ENCODE assay signal across 9 mouse cellular contexts in genomic region chr1:134753751-134754630, GRCm38 (mm10).
DNase-seq lines count a peak whose midpoint lies in the region; ATAC-seq and TF ChIP-seq lines count a peak whose summit lies in the region.
"Had no signal": no experiment of that assay in that cellular context is flagged by ENCODE, and none has a peak within 500 bp of the region (broad histone marks: within the 10 kb centered on the region; RNA-seq: fewer than 3 reads in every experiment).

No protein-coding gene starts in this region.

- H3K27me3 ChIP-seq in cerebellum, adult 2 months (ENCODE audit: control insufficient read depth, insufficient read depth, low read length), result no peaks in the 10 kb centered on the region
- no peaks in the 10 kb centered on the region for H3K27me3 ChIP-seq in Patski
- no peaks in the 10 kb centered on the region for H3K27me3 ChIP-seq in heart, adult 2 months (ENCODE audit: control insufficient read depth, insufficient read depth, low read length)
- H3K27me3 ChIP-seq in limb, embryonic 12.5 days, result no peaks in the 10 kb centered on the region

- H3K4me2 ChIP-seq in limb, embryonic 12.5 days, result no peak overlapping the region

- no peak overlapping the region for H3K4me3 ChIP-seq in cerebellum, adult 2 months (replicated peaks; ENCODE audit: insufficient read depth, low read depth, low read length)
- H3K4me3 ChIP-seq in heart, adult 2 months, result no peak overlapping the region
- no peak overlapping the region for H3K4me3 ChIP-seq in limb, embryonic 12.5 days (replicated peaks)

- intact Hi-C loops in heart, adult 2 months (cut with DNase I), result no loop called here

- WGBS in cerebellum, adult 2 months, result 36% methylated on average over 13 of the region's 13 CpGs
- 45% methylated on average over 13 of the region's 13 CpGs for WGBS in heart, adult 2 months
- WGBS in limb, embryonic 12.5 days, result 70% methylated on average over 13 of the region's 13 CpGs

- H3K4me1 ChIP-seq in cerebellum, adult 2 months (ENCODE audit: control insufficient read depth, insufficient read depth, low read length), result peaks cover 55% of the 10 kb centered on the region
- H3K4me1 ChIP-seq in heart, adult 2 months (ENCODE audit: control insufficient read depth, insufficient read depth, low read length), result peaks cover 5% of the 10 kb centered on the region
- H3K4me1 ChIP-seq in limb, embryonic 12.5 days (replicated peaks), result peaks cover 19% of the 10 kb centered on the region

- in situ Hi-C loops in Patski (cut with MboI; ENCODE audit: low pct_unique_long_range_greater_than_20kb), result no loop called here

- peak; percentile 57 to 63 for DNase-seq in cerebellum, adult 2 months
- no peak for DNase-seq in cerebellum, adult 11 months
- peak; percentile 91 for DNase-seq in Patski (ENCODE audit: low read depth, low spot score)
- DNase-seq in heart, adult 2 months, result peak; percentile 55 to 64
- DNase-seq in left cerebral cortex, adult 18-20 months (ENCODE audit: low spot score in 2 of 2), result no peak
- DNase-seq in layer of hippocampus, postnatal 10 days (ENCODE audit: low spot score in 2 of 2), result no peak
- no peak for DNase-seq in B cell, adult 2 months

- H3K27ac ChIP-seq in cerebellum, adult 2 months (ENCODE audit: insufficient read depth, low read length), result peak overlapping the region; percentile 55
- peak overlapping the region; percentile 59 for H3K27ac ChIP-seq in heart, adult 2 months
- H3K27ac ChIP-seq in limb, embryonic 12.5 days, result 0 out of 2 replicates have a peak overlapping the region, but pooled peaks have one; percentile 13
- H3K27ac ChIP-seq: macrophage had no signal

- CTCF ChIA-PET in Patski (lab: Charles Lee), result interaction anchor here (4.3 kb wide), 1 partner anchor 8 kb away, joined by 22 read pairs; no protein-coding TSS in a partner anchor

- no peaks in the 10 kb centered on the region for H3K79me2 ChIP-seq in heart, adult 2 months (replicated peaks; ENCODE audit: control insufficient read depth, insufficient read depth, low read length)

- no peaks in the 10 kb centered on the region for H3K36me3 ChIP-seq in heart, adult 2 months (ENCODE audit: control insufficient read depth, insufficient read depth, low read length)
- peaks cover 2% of the 10 kb centered on the region; the same call in 1 of the 2 replicates for H3K36me3 ChIP-seq in limb, embryonic 12.5 days

- peak; percentile 75; the same call in 1 of the 2 replicates for TF ChIP-seq EP300 in heart, adult 2 months (IDR thresholded peaks at IDR 0.05; ENCODE audit: insufficient read depth, low read depth, low read length)

- peak; percentile 68 for ATAC-seq in Patski
- ATAC-seq in limb, embryonic 12.5 days (ENCODE audit: insufficient number of reproducible peaks, insufficient read depth, low FRiP score, low TSS enrichment, low read depth), result no peak

- no peaks in the 10 kb centered on the region for H3K9me3 ChIP-seq in limb, embryonic 12.5 days

- TF ChIP-seq POLR2A in cerebellum, adult 2 months (IDR thresholded peaks at IDR 0.05; ENCODE audit: borderline replicate concordance, insufficient read depth, low read length), result no peak
- no peak for TF ChIP-seq POLR2A in heart, adult 2 months (IDR thresholded peaks at IDR 0.05; ENCODE audit: insufficient read depth, low read depth, low read length)

- H3K9ac ChIP-seq in heart, adult 2 months (ENCODE audit: low read depth, low read length), result 0 out of 2 replicates have a peak overlapping the region, but pooled peaks have one; percentile 5
- no peak overlapping the region for H3K9ac ChIP-seq in limb, embryonic 12.5 days (replicated peaks)

- no peak for TF ChIP-seq CTCF in cerebellum, adult 2 months (IDR thresholded peaks at IDR 0.05; ENCODE audit: borderline replicate concordance, insufficient read depth, low read depth, low read length)
- no peak for TF ChIP-seq CTCF in Patski (IDR thresholded peaks at IDR 0.05)
- TF ChIP-seq CTCF in heart, adult 2 months (IDR thresholded peaks at IDR 0.05), result no peak

- POLR2A ChIA-PET in Patski (lab: Charles Lee), result no interaction called here

Comparison
In these comparisons a context has a peak if more than half of its experiments do, and no peak if none do; other contexts are left out.
1. DNase-seq: peak in cerebellum, adult 2 months (2 of 2), Patski (single experiment) and heart, adult 2 months (2 of 2); none in cerebellum, adult 11 months (single experiment), left cerebral cortex, adult 18-20 months (0 of 2), layer of hippocampus, postnatal 10 days (0 of 2) and B cell, adult 2 months (0 of 2).
2. Peak in every context shown above with its lines, with median percentiles within 50 percentile points of each other: H3K27ac ChIP-seq.